In genomic region chr13:74363859-74364235, GRCm38 (mm10) we compare ENCODE assay signal across 10 mouse cellular contexts. TPM values are rescaled to one million over a fixed set of nuclear protein-coding genes. Genes with fewer than 3 reads are reported as not detected.
DNase-seq lines count a peak whose midpoint lies in the region; ATAC-seq and TF ChIP-seq lines count a peak whose summit lies in the region.
"Had no signal": no experiment of that assay in that cellular context is flagged by ENCODE, and none has a peak within 500 bp of the region (broad histone marks: within the 10 kb centered on the region; RNA-seq: fewer than 3 reads in every experiment).

TSS of gene Lrrc14b (minus strand) at chr13:74364005.

- peaks cover 41% of the 10 kb centered on the region for H3K36me3 ChIP-seq in limb, embryonic 13.5 days
- H3K36me3 ChIP-seq in limb, embryonic 10.5 days, result peaks cover 44% of the 10 kb centered on the region
- peaks cover 11% of the 10 kb centered on the region for H3K36me3 ChIP-seq in heart, embryonic 11.5 days (ENCODE audit: control insufficient read depth, insufficient read depth, low read length)
- H3K36me3 ChIP-seq in lung, postnatal 0 days (ENCODE audit: insufficient read depth, low read length), result no peaks in the 10 kb centered on the region; the same call in 1 of the 2 replicates
- peaks cover 24% of the 10 kb centered on the region for H3K36me3 ChIP-seq in forebrain, postnatal 0 days (ENCODE audit: insufficient read depth)
- H3K36me3 ChIP-seq in forebrain, embryonic 12.5 days (replicated peaks), result peaks cover 24% of the 10 kb centered on the region

- no peak within 1 kb of the TSS for H3K4me3 ChIP-seq in limb, embryonic 13.5 days
- H3K4me3 ChIP-seq in limb, embryonic 10.5 days, result no peak within 1 kb of the TSS
- H3K4me3 ChIP-seq in cerebellum, adult 2 months (replicated peaks; ENCODE audit: insufficient read depth, low read depth, low read length), result no peak within 1 kb of the TSS
- H3K4me3 ChIP-seq in heart, embryonic 11.5 days (ENCODE audit: low read depth, low read length), result peak within 1 kb of the TSS; percentile 23
- H3K4me3 ChIP-seq in lung, postnatal 0 days (ENCODE audit: low read depth, low read length), result no peak within 1 kb of the TSS
- no peak within 1 kb of the TSS for H3K4me3 ChIP-seq in forebrain, postnatal 0 days (ENCODE audit: low read depth, low read length)
- no peak within 1 kb of the TSS for H3K4me3 ChIP-seq in forebrain, embryonic 12.5 days (replicated peaks)
- H3K4me3 ChIP-seq: neural tube, embryonic 12.5 days had no signal

- no peaks in the 10 kb centered on the region for H3K27me3 ChIP-seq in limb, embryonic 13.5 days
- no peaks in the 10 kb centered on the region for H3K27me3 ChIP-seq in limb, embryonic 10.5 days (ENCODE audit: low read depth, poor library complexity, severe bottlenecking)
- H3K27me3 ChIP-seq in cerebellum, adult 2 months (ENCODE audit: control insufficient read depth, insufficient read depth, low read length), result no peaks in the 10 kb centered on the region
- H3K27me3 ChIP-seq in heart, embryonic 11.5 days (ENCODE audit: control insufficient read depth, insufficient read depth, low read length), result no peaks in the 10 kb centered on the region
- H3K27me3 ChIP-seq in lung, postnatal 0 days (replicated peaks; ENCODE audit: insufficient read depth, low read length), result no peaks in the 10 kb centered on the region
- H3K27me3 ChIP-seq in forebrain, postnatal 0 days (ENCODE audit: insufficient read depth, low read length), result no peaks in the 10 kb centered on the region
- H3K27me3 ChIP-seq in forebrain, embryonic 12.5 days, result no peaks in the 10 kb centered on the region
- H3K27me3 ChIP-seq: neural tube, embryonic 12.5 days had no signal

- no peak for TF ChIP-seq EP300 in lung, postnatal 0 days (IDR thresholded peaks at IDR 0.05)

- no peak for TF ChIP-seq CTCF in cerebellum, adult 2 months (IDR thresholded peaks at IDR 0.05; ENCODE audit: borderline replicate concordance, insufficient read depth, low read depth, low read length)
- TF ChIP-seq CTCF in lung, postnatal 0 days (IDR thresholded peaks at IDR 0.05), result peak; percentile 2; the same call in 1 of the 2 replicates
- TF ChIP-seq CTCF in forebrain, postnatal 0 days (IDR thresholded peaks at IDR 0.05; ENCODE audit: low read depth), result no peak

- no peak within 1 kb of the TSS for H3K9ac ChIP-seq in limb, embryonic 13.5 days
- peak within 1 kb of the TSS; percentile 64 for H3K9ac ChIP-seq in heart, embryonic 11.5 days (ENCODE audit: low read depth, low read length)
- H3K9ac ChIP-seq in lung, postnatal 0 days (replicated peaks; ENCODE audit: low read depth), result no peak within 1 kb of the TSS
- H3K9ac ChIP-seq in forebrain, postnatal 0 days, result no peak within 1 kb of the TSS
- H3K9ac ChIP-seq in forebrain, embryonic 12.5 days, result no peak within 1 kb of the TSS
- H3K9ac ChIP-seq: neural tube, embryonic 12.5 days had no signal

- 74% methylated on average over 8 of the region's 8 CpGs for WGBS in limb, embryonic 13.5 days
- WGBS in limb, embryonic 10.5 days, result 89% methylated on average over 8 of the region's 8 CpGs
- 5% methylated on average over 8 of the region's 8 CpGs for WGBS in cerebellum, adult 2 months
- 48% methylated on average over 8 of the region's 8 CpGs for WGBS in heart, embryonic 11.5 days (ENCODE audit: insufficient replicate concordance)
- 34% methylated on average over 8 of the region's 8 CpGs for WGBS in lung, postnatal 0 days
- WGBS in forebrain, postnatal 0 days, result 80% methylated on average over 8 of the region's 8 CpGs
- WGBS in forebrain, embryonic 12.5 days, result 89% methylated on average over 8 of the region's 8 CpGs

- no peak for DNase-seq in limb, embryonic 10.5 days (ENCODE audit: low spot score)
- DNase-seq in cerebellum, adult 2 months, result peak; percentile 38 to 63
- peak; percentile 32 for DNase-seq in lung, postnatal 0 days (ENCODE audit: low spot score)
- no peak for DNase-seq in testis, postnatal 14 days (ENCODE audit: low spot score)
- DNase-seq in forebrain, postnatal 0 days, result no peak

- ATAC-seq in limb, embryonic 13.5 days (ENCODE audit: low FRiP score, low read depth), result peak; percentile 46; the same call in 1 of the 2 replicates
- peak; percentile 65; the same call in 1 of the 2 replicates for ATAC-seq in heart, embryonic 11.5 days (replicated peaks; ENCODE audit: insufficient number of reproducible peaks, low FRiP score, low TSS enrichment)
- peak; percentile 52 for ATAC-seq in lung, postnatal 0 days
- no peak for ATAC-seq in forebrain, postnatal 0 days
- ATAC-seq in forebrain, embryonic 12.5 days (ENCODE audit: low FRiP score), result no peak

- 0 out of 2 replicates have a peak, but pooled peaks cover 2% of the 10 kb centered on the region for H3K9me3 ChIP-seq in limb, embryonic 13.5 days
- H3K9me3 ChIP-seq in limb, embryonic 10.5 days (replicated peaks), result no peaks in the 10 kb centered on the region
- H3K9me3 ChIP-seq in heart, embryonic 11.5 days (replicated peaks; ENCODE audit: control insufficient read depth, low read length), result no peaks in the 10 kb centered on the region
- H3K9me3 ChIP-seq in lung, postnatal 0 days (ENCODE audit: low read length), result no peaks in the 10 kb centered on the region
- 0 out of 2 replicates have a peak, but pooled peaks cover 3% of the 10 kb centered on the region for H3K9me3 ChIP-seq in forebrain, postnatal 0 days (ENCODE audit: low read length)
- H3K9me3 ChIP-seq in forebrain, embryonic 12.5 days, result no peaks in the 10 kb centered on the region
- H3K9me3 ChIP-seq: G1E; neural tube, embryonic 12.5 days had no signal

- H3K4me2 ChIP-seq in limb, embryonic 13.5 days (replicated peaks), result no peak within 1 kb of the TSS
- peak within 1 kb of the TSS; percentile 58 for H3K4me2 ChIP-seq in heart, embryonic 11.5 days
- no peak within 1 kb of the TSS for H3K4me2 ChIP-seq in lung, postnatal 0 days (replicated peaks; ENCODE audit: low read depth, low read length)
- H3K4me2 ChIP-seq in forebrain, postnatal 0 days (ENCODE audit: low read depth), result no peak within 1 kb of the TSS
- H3K4me2 ChIP-seq in forebrain, embryonic 12.5 days, result no peak within 1 kb of the TSS
- H3K4me2 ChIP-seq: neural tube, embryonic 12.5 days had no signal

- 0 out of 2 replicates have a peak, but pooled peaks cover 6% of the 10 kb centered on the region for H3K4me1 ChIP-seq in limb, embryonic 13.5 days
- no peaks in the 10 kb centered on the region for H3K4me1 ChIP-seq in limb, embryonic 10.5 days
- H3K4me1 ChIP-seq in cerebellum, adult 2 months (ENCODE audit: control insufficient read depth, insufficient read depth, low read length), result peaks cover 11% of the 10 kb centered on the region
- peaks cover 9% of the 10 kb centered on the region for H3K4me1 ChIP-seq in heart, embryonic 11.5 days (ENCODE audit: control insufficient read depth, insufficient read depth, low read length)
- peaks cover 4% of the 10 kb centered on the region; the same call in 1 of the 2 replicates for H3K4me1 ChIP-seq in lung, postnatal 0 days (ENCODE audit: insufficient read depth, low read depth, low read length)
- no peaks in the 10 kb centered on the region for H3K4me1 ChIP-seq in forebrain, postnatal 0 days (ENCODE audit: insufficient read depth)
- no peaks in the 10 kb centered on the region for H3K4me1 ChIP-seq in forebrain, embryonic 12.5 days
- H3K4me1 ChIP-seq: neural tube, embryonic 12.5 days had no signal

- no peak within 1 kb of the TSS for H3K27ac ChIP-seq in limb, embryonic 13.5 days
- no peak within 1 kb of the TSS for H3K27ac ChIP-seq in limb, embryonic 10.5 days
- peak within 1 kb of the TSS; percentile 4 for H3K27ac ChIP-seq in cerebellum, adult 2 months (ENCODE audit: insufficient read depth, low read length)
- H3K27ac ChIP-seq in heart, embryonic 11.5 days (ENCODE audit: low read depth, low read length), result peak within 1 kb of the TSS; percentile 87
- no peak within 1 kb of the TSS for H3K27ac ChIP-seq in lung, postnatal 0 days (ENCODE audit: low read length)
- H3K27ac ChIP-seq in forebrain, postnatal 0 days (ENCODE audit: low read depth, low read length), result no peak within 1 kb of the TSS
- no peak within 1 kb of the TSS for H3K27ac ChIP-seq in forebrain, embryonic 12.5 days
- H3K27ac ChIP-seq: neural tube, embryonic 12.5 days had no signal

- TF ChIP-seq POLR2A in cerebellum, adult 2 months (IDR thresholded peaks at IDR 0.05; ENCODE audit: borderline replicate concordance, insufficient read depth, low read length), result no peak

RNA-seq across cellular contexts. Expression of gene Lrrc14b, which starts in this region (rescaled TPM):
- not detected in 2 replicates for polyA plus RNA-seq in limb, embryonic 13.5 days (2015; fragmentation: Nextera tagmentation; extraction: Ambion mirVana)
- polyA plus RNA-seq in limb, embryonic 10.5 days (2016; fragmentation: Nextera tagmentation; extraction: Ambion mirVana), result not detected in 2 replicates
- polyA plus RNA-seq in cerebellum, adult 2 months (2012; rRNA removed), result 0.43 and 0.60 TPM in 2 replicates
- 0.60 and 1.3 TPM in 2 replicates for polyA plus RNA-seq in heart, embryonic 11.5 days (2014; fragmentation: Nextera tagmentation; extraction: Ambion mirVana)
- polyA plus RNA-seq in lung, postnatal 0 days (2015; fragmentation: Nextera tagmentation; extraction: Ambion mirVana), result not detected in 2 replicates
- not detected in 2 replicates for total RNA-seq in forebrain, postnatal 0 days (2014; rRNA removed)
- not detected in 2 replicates for polyA plus RNA-seq in forebrain, postnatal 0 days (2015; fragmentation: Nextera tagmentation; extraction: Ambion mirVana)
- not detected in 2 replicates for polyA plus RNA-seq in forebrain, embryonic 12.5 days (2016; fragmentation: Nextera tagmentation; extraction: Ambion mirVana)
- total RNA-seq: G1E had no signal
- polyA plus RNA-seq: G1E; neural tube, embryonic 12.5 days had no signal

Comparison
In these comparisons a context has a peak if more than half of its experiments do, and no peak if none do; other contexts are left out.
1. Peak in ATAC-seq in limb, embryonic 13.5 days; RNA of the gene not detected or under 1 TPM.
2. Peak in DNase-seq and H3K27ac ChIP-seq in cerebellum, adult 2 months; RNA of the gene not detected or under 1 TPM.
3. Peak in DNase-seq and ATAC-seq in lung, postnatal 0 days; RNA of the gene not detected or under 1 TPM.